Mouse (Mus musculus): ENCODE data around the gene Adgrl3. TPM values are rescaled to one million over a fixed set of nuclear protein-coding genes. Genes with fewer than 3 reads are reported as not detected.

The Adgrl3 gene
- total RNA-seq, 4 experiments from 2014 or later = 202 to 218 (median 203) TPM

GRCm38 (mm10) chr5:81370126-81370850 is 350.4 kb downstream of the Adgrl3 start:
- DNase-seq (ENCODE audit: low spot score in 2 of 2) = no peak

GRCm38 (mm10) chr5:81375992-81376391 is 356.1 kb downstream of the Adgrl3 start:
- no peak for DNase-seq (ENCODE audit: low spot score in 2 of 2)

GRCm38 (mm10) chr5:81405582-81406143 is 385.7 kb downstream of the Adgrl3 start:
- no peak for DNase-seq (ENCODE audit: low spot score in 2 of 2)

- DNase-seq (ENCODE audit: low spot score in 2 of 2) = no peak
These were observed 397.4 kb downstream of the Adgrl3 start for GRCm38 (mm10) chr5:81417326-81417725.

- DNase-seq (ENCODE audit: low spot score in 2 of 2) = no peak
These were observed 407.5 kb downstream of the Adgrl3 start for GRCm38 (mm10) chr5:81427393-81427792.

- no peak for DNase-seq (ENCODE audit: low spot score in 2 of 2)
These were observed 416.4 kb downstream of the Adgrl3 start for GRCm38 (mm10) chr5:81436375-81436774.

- DNase-seq (ENCODE audit: low spot score in 2 of 2) = no peak
These were observed 422.2 kb downstream of the Adgrl3 start for GRCm38 (mm10) chr5:81442150-81442549.

- peak in 1 of 2 experiments; percentile 33 for DNase-seq (ENCODE audit: low spot score in 2 of 2)
These were observed 446.0 kb downstream of the Adgrl3 start for GRCm38 (mm10) chr5:81465971-81466370.

- no peak for DNase-seq (ENCODE audit: low spot score in 2 of 2)
These were observed 454.7 kb downstream of the Adgrl3 start for GRCm38 (mm10) chr5:81474681-81475080.

- DNase-seq (ENCODE audit: low spot score in 2 of 2) = no peak
These were observed 455.5 kb downstream of the Adgrl3 start for GRCm38 (mm10) chr5:81475406-81475805.

GRCm38 (mm10) chr5:81475971-81476606 is 456.2 kb downstream of the Adgrl3 start:
- no peak for DNase-seq (ENCODE audit: low spot score in 2 of 2)

GRCm38 (mm10) chr5:81480911-81481310 is 461.0 kb downstream of the Adgrl3 start:
- no peak for DNase-seq (ENCODE audit: low spot score in 2 of 2)

- no peak for DNase-seq (ENCODE audit: low spot score in 2 of 2)
These were observed 464.0 kb downstream of the Adgrl3 start for GRCm38 (mm10) chr5:81483890-81484289.

GRCm38 (mm10) chr5:81501076-81501475 is 481.1 kb downstream of the Adgrl3 start:
- DNase-seq (ENCODE audit: low spot score in 2 of 2) = no peak

GRCm38 (mm10) chr5:81518720-81519496 is 499.0 kb downstream of the Adgrl3 start:
- no peak for DNase-seq (ENCODE audit: low spot score in 2 of 2)

GRCm38 (mm10) chr5:81519497-81520382 is 499.8 kb downstream of the Adgrl3 start:
- DNase-seq (ENCODE audit: low spot score in 2 of 2) = peak in 1 of 2 experiments; percentile 36

- DNase-seq (ENCODE audit: low spot score in 2 of 2) = no peak
These were observed 502.8 kb downstream of the Adgrl3 start for GRCm38 (mm10) chr5:81522760-81523159.

GRCm38 (mm10) chr5:81524532-81524961 is 504.6 kb downstream of the Adgrl3 start:
- no peak for DNase-seq (ENCODE audit: low spot score in 2 of 2)

GRCm38 (mm10) chr5:81525326-81525725 is 505.4 kb downstream of the Adgrl3 start:
- DNase-seq (ENCODE audit: low spot score in 2 of 2) = no peak

- DNase-seq (ENCODE audit: low spot score in 2 of 2) = no peak
These were observed 511.7 kb downstream of the Adgrl3 start for GRCm38 (mm10) chr5:81531639-81532038.

- no peak for DNase-seq (ENCODE audit: low spot score in 2 of 2)
These were observed 530.3 kb downstream of the Adgrl3 start for GRCm38 (mm10) chr5:81550211-81550610.
